Mouse (Mus musculus): ENCODE results near the gene Zfp422.

DNA sequence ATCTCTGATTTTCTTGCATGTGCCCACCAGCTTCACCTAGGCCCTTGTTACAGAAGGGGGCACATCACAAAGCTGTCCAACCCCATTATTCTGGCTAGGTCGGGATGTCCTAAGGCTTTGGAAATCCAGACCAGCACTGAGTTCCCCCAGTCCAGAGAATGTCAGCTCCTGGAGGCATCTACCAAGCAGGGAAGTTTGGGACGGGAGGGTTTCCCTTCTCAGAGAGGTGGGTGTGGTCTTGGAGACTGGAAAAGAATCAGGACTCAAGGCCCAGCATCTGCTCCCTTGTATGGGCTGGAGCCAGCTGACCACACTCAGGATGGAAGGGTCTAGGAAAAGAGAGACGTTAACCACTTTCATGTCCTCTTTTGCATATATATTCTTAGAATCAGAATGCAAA, 24.4 kb upstream of the Zfp422 start:
- TF ChIP-seq CTCF (IDR thresholded peaks at IDR 0.05; ENCODE audit: borderline replicate concordance, insufficient read depth, low read depth, low read length): no peak
- no peak for TF ChIP-seq POLR2A (IDR thresholded peaks at IDR 0.05; ENCODE audit: borderline replicate concordance, insufficient read depth, low read length)
